Mouse (Mus musculus) testis, adult 2 months (tissue): ENCODE results near the gene Map2k3.

Experiments used
- CTCF ChIP-seq: fragments of 200-500 bp; IDR thresholded peaks from 2 replicates; pipeline ENCODE4 v1.5.1; 2012; ENCODE audit warnings: low read depth, mild to moderate bottlenecking, inconsistent platforms, low read length, moderate library complexity; ENCODE audit not compliant: control insufficient read depth, insufficient read depth, insufficient replicate concordance
- POLR2A ChIP-seq: fragments of 200-500 bp; IDR thresholded peaks from 2 replicates; pipeline ENCODE4 v1.6.1; 2012; ENCODE audit warnings: low read depth, mild to moderate bottlenecking, inconsistent platforms, low read length, moderate library complexity; ENCODE audit not compliant: control insufficient read depth

DNA sequence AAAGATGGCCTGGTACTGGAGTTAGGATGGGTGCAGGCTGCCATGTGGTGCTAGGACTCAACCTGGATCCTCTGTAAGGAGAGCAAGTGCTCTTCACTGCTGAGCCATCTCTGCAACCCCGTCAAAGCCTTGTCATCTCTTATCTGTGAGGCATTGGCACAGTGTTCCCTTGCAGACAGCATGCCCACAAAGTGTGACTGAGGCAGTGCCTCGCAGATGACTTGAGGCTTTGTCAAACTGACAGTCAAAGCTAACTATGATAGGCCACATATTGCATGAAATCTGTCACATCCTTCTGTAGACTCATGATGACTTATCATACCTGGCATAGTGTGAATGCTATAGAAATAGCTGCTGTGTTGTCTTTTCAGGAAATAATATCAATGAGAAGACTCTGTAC, 11.8 kb upstream of the Map2k3 start:
- TF ChIP-seq POLR2A (no peak), CTCF (no peak)
